Mouse (Mus musculus) CH12.LX (cell line): Measurements from ENCODE around the gene Imp3. TPM values are rescaled to one million over a fixed set of nuclear protein-coding genes. Genes with fewer than 3 reads are reported as not detected.
A peak's percentile ranks its signal among the peaks of the same experiment; 100 is the strongest.

Experiments used
- DNase-seq: peaks from one replicate; pipeline ENCODE4 v3.0.0-alpha.2; 2013; ENCODE audit errors: extremely low read depth
- H3K27ac ChIP-seq: 2 replicates; pipeline ENCODE4 v1.5.1; 2012; ENCODE audit warnings: low read depth, mild to moderate bottlenecking, control low read depth, moderate library complexity; ENCODE audit not compliant: insufficient read depth
- H3K27me3 ChIP-seq: replicated peaks from 2 replicates; pipeline ENCODE3; 2012; ENCODE audit warnings: inconsistent platforms
- H3K36me3 ChIP-seq, 2 experiments: replicated peaks in 1 of 2; 2 replicates each; pipeline versions ENCODE3 to v1.6.1; 2012; ENCODE audit warnings: inconsistent platforms in 1 of 2, low read length in 1 of 2, mild to moderate bottlenecking in 1 of 2, mixed read lengths in 1 of 2, moderate library complexity in 1 of 2; ENCODE audit not compliant: control insufficient read depth in 1 of 2, insufficient read depth in 1 of 2
- H3K4me1 ChIP-seq, 2 experiments: 2 replicates each; pipeline ENCODE4 v1.6.1; 2012; ENCODE audit warnings: inconsistent platforms in 1 of 2, moderate library complexity in 1 of 2; ENCODE audit not compliant: insufficient read depth in 2 of 2, control insufficient read depth in 1 of 2
- H3K4me2 ChIP-seq: 2 replicates; pipeline ENCODE4 v1.6.1; 2012; ENCODE audit warnings: low read depth, mild to moderate bottlenecking, control low read depth; ENCODE audit not compliant: poor library complexity, insufficient read depth, severe bottlenecking
- H3K4me3 ChIP-seq, 3 experiments: fragments of 150-350 bp in 1 of 3; sonication (generic) in 1 of 3; replicated peaks in 1 of 3; 2 replicates each; pipeline versions ENCODE3 to v1.5.1; 2011 to 2012; ENCODE audit warnings: low read depth in 2 of 3, low read length in 2 of 3, mild to moderate bottlenecking in 2 of 3, moderate library complexity in 2 of 3, control low read depth in 1 of 3, improper control_type of control experiment in 1 of 3, inconsistent platforms in 1 of 3, mixed read lengths in 1 of 3; ENCODE audit not compliant: poor library complexity in 1 of 3
- H3K79me2 ChIP-seq: replicated peaks from 2 replicates; pipeline ENCODE4 v1.6.1; 2012; ENCODE audit warnings: mild to moderate bottlenecking, moderate library complexity; ENCODE audit not compliant: control insufficient read depth, poor library complexity, insufficient read depth, severe bottlenecking; ENCODE audit errors: extremely low read depth
- H3K9ac ChIP-seq: 2 replicates; pipeline ENCODE4 v1.6.1; 2012; ENCODE audit warnings: low read depth, mild to moderate bottlenecking, control low read depth, moderate library complexity; ENCODE audit not compliant: insufficient read depth
- H3K9me3 ChIP-seq: replicated peaks from 2 replicates; pipeline ENCODE3; 2012; ENCODE audit warnings: low read length, inconsistent platforms, mixed read lengths
- BHLHE40 ChIP-seq: IDR thresholded peaks from 2 replicates; pipeline ENCODE4 v1.6.1; 2011; ENCODE audit warnings: mild to moderate bottlenecking, low read depth, low read length, improper control_type of control experiment
- CTCF ChIP-seq, 2 experiments: IDR thresholded peaks in 1 of 2; conservative IDR thresholded peaks in 1 of 2; 2 replicates each; pipeline ENCODE4 v1.5.1; 2011 to 2012; ENCODE audit warnings: low read depth in 2 of 2, low read length in 2 of 2, improper control_type of control experiment in 1 of 2, inconsistent platforms in 1 of 2, mild to moderate bottlenecking in 1 of 2, moderate library complexity in 1 of 2
- E2F4 ChIP-seq: IDR thresholded peaks from 2 replicates; pipeline ENCODE4 v1.6.1; 2011; ENCODE audit warnings: low read depth, low read length, improper control_type of control experiment; ENCODE audit not compliant: insufficient replicate concordance
- EP300 ChIP-seq: IDR thresholded peaks from 2 replicates; pipeline ENCODE4 v1.6.1; 2011; ENCODE audit warnings: low read length, improper control_type of control experiment
- ETS1 ChIP-seq: conservative IDR thresholded peaks from 2 replicates; pipeline ENCODE4 v1.6.1; 2012; ENCODE audit warnings: low read depth, mild to moderate bottlenecking, inconsistent platforms, low read length, improper control_type of control experiment, moderate library complexity
- GABPA ChIP-seq: IDR thresholded peaks from 2 replicates; pipeline ENCODE4 v1.6.1; 2012; ENCODE audit warnings: low read depth, low read length, improper control_type of control experiment, inconsistent platforms; ENCODE audit not compliant: insufficient replicate concordance
- IRF4 ChIP-seq: IDR thresholded peaks from 2 replicates; pipeline ENCODE4 v1.6.1; 2014; ENCODE audit warnings: low read depth, mild to moderate bottlenecking, inconsistent platforms, low read length, improper control_type of control experiment
- KAT2A ChIP-seq: IDR thresholded peaks from 2 replicates; pipeline ENCODE4 v1.6.1; 2012; ENCODE audit warnings: low read length, improper control_type of control experiment, inconsistent platforms; ENCODE audit not compliant: insufficient replicate concordance
- PAX5 ChIP-seq: IDR thresholded peaks from 2 replicates; pipeline ENCODE4 v1.6.1; 2012; ENCODE audit warnings: low read length, inconsistent platforms, mixed read lengths
- POLR2A ChIP-seq: IDR thresholded peaks from 2 replicates; pipeline ENCODE4 v1.6.1; 2011; ENCODE audit warnings: low read depth, mild to moderate bottlenecking, improper control_type of control experiment, low read length
- SIN3A ChIP-seq: IDR thresholded peaks from 2 replicates; pipeline ENCODE4 v1.6.1; 2012; ENCODE audit warnings: low read length, improper control_type of control experiment, inconsistent platforms
- TBP ChIP-seq: conservative IDR thresholded peaks from 2 replicates; pipeline ENCODE4 v1.6.1; 2011; ENCODE audit warnings: low read depth, low read length, improper control_type of control experiment
- USF1 ChIP-seq: IDR thresholded peaks from 2 replicates; pipeline ENCODE4 v1.6.1; 2014; ENCODE audit warnings: low read depth, mild to moderate bottlenecking, inconsistent platforms, low read length, improper control_type of control experiment
- ZC3H11A ChIP-seq: IDR thresholded peaks from 2 replicates; pipeline ENCODE4 v1.6.1; 2012; ENCODE audit warnings: low read depth, mild to moderate bottlenecking, inconsistent platforms, low read length, improper control_type of control experiment
- ZKSCAN1 ChIP-seq: IDR thresholded peaks from 2 replicates; pipeline ENCODE4 v1.6.1; 2012; ENCODE audit warnings: low read depth, inconsistent platforms, low read length, improper control_type of control experiment, borderline replicate concordance
- dilution Hi-C: fragments of 300-500 bp; cut with MboI; formaldehyde crosslinking; loops from 2 replicates; pipeline ENCODE4 v1.14.3; 2020; ENCODE audit warnings: low sequenced_read_pairs; ENCODE audit not compliant: extremely low pct_unique_long_range_greater_than_20kb, extremely low pct_ligation_motif_present
- in situ Hi-C: fragments of 300-500 bp; cut with MboI; formaldehyde crosslinking; loops from 3 replicates; pipeline ENCODE4 v1.14.3; 2019; ENCODE audit warnings: low sequenced_read_pairs, low pct_ligation_motif_present, low pct_unique_long_range_greater_than_20kb, mixed read lengths
- polyA plus RNA-seq: library from polyadenylated mRNA; unstranded; fragments of >175 nt; gene quantifications from 2 replicates; pipeline ENCODE4 v1.2.1, GENCODE M21; 2012; ENCODE audit warnings: low read depth; ENCODE audit not compliant: insufficient read length
- total RNA-seq, 2 experiments: library from RNA; depleted of rRNA; stranded (reverse); fragments of 300-350 nt in 1 of 2; fragments of >200 nt in 1 of 2; gene quantifications; 2 replicates each; pipeline ENCODE4 v1.2.3; 2012 to 2014

Gene Imp3
- total and polyA plus RNA-seq, 3 experiments = 134 to 197 (median 165) TPM

DNA sequence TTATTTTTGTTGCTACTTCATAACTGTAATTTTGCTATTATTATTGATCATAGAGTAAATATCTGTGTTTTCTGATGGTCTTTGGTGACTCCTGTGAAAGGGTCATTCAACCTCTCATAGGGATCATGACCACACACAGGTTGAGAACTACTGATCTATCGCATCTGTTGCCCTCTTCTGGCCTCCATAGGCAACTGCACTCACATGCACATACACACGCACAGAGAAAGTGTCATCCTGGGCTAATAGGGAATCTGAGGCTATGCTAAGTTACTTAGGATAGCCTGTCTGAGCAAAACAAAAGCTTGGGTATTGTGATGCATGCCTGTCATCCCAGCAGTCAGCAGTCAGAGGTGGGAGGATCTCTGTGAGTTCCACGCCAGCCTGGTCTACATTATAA is 24.3 kb downstream of the Imp3 start:
- Histone ChIP-seq H3K27ac (no peak overlapping the region), H3K9ac (no peak overlapping the region), H3K9me3 (peaks cover 3% of the 10 kb centered on the region), H3K4me2 (no peak overlapping the region), H3K4me1 (peaks cover 0 to 7% of the 10 kb centered on the region in 2 experiments; a peak in 1 of 4 replicates), H3K27me3 (no peaks in the 10 kb centered on the region), H3K79me2 (no peaks in the 10 kb centered on the region), H3K36me3 (peaks cover 26 to 67% of the 10 kb centered on the region in 2 experiments), H3K4me3 (no peak overlapping the region)
- dilution Hi-C loops (no loop called here), in situ Hi-C loops (no loop called here)
- TF ChIP-seq GABPA (no peak), CTCF (conservative IDR thresholded peaks at IDR 0.05 in 1 of 2, IDR thresholded peaks at IDR 0.05 in 1 of 2; ENCODE audit: low read depth in 2 of 2, low read length in 2 of 2) (peak in 1 of 2 experiments; percentile 15; a peak in 2 of 4 replicates), KAT2A (no peak), ZC3H11A (no peak)
- no peak for DNase-seq

DNA sequence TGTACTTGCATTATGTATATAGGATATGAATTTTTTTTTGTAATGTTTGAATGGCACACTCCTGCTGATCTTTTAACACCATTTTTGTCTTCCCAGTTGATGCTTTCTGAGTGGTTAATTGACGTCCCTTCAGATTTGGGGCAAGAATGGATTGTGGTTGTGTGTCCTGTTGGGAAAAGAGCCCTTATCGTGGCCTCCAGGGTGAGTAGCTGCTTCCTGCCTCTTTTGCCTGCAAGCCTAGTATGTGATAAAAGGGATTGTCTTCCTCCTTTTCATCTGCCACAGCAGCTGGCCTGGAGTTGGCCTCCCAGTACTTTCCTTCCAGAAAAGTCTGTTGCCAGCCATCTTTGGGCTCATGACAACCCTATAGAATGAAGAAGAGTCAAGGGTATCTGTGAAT is 32.9 kb downstream of the Imp3 start:
- DNase-seq = no peak
- Histone ChIP-seq H3K4me2 (no peak overlapping the region), H3K79me2 (no peaks in the 10 kb centered on the region), H3K27ac (no peak overlapping the region), H3K36me3 (peaks cover 25 to 73% of the 10 kb centered on the region in 2 experiments), H3K27me3 (no peaks in the 10 kb centered on the region), H3K9me3 (no peaks in the 10 kb centered on the region), H3K4me3 (no peak overlapping the region), H3K4me1 (0 out of 4 replicates have a peak, but pooled peaks cover 0 to 3% of the 10 kb centered on the region in 2 experiments), H3K9ac (no peak overlapping the region)
- dilution Hi-C loops (no loop called here), in situ Hi-C loops (no loop called here)
- no peak for TF ChIP-seq BHLHE40
- TF ChIP-seq KAT2A = no peak
- TF ChIP-seq SIN3A = no peak
- no peak for TF ChIP-seq IRF4
- no peak for TF ChIP-seq POLR2A
- TF ChIP-seq PAX5 = no peak
- no peak for TF ChIP-seq ETS1
- TF ChIP-seq E2F4 = no peak
- no peak for TF ChIP-seq ZKSCAN1
- no peak for TF ChIP-seq TBP
- no peak for TF ChIP-seq USF1
- TF ChIP-seq GABPA = no peak

DNA sequence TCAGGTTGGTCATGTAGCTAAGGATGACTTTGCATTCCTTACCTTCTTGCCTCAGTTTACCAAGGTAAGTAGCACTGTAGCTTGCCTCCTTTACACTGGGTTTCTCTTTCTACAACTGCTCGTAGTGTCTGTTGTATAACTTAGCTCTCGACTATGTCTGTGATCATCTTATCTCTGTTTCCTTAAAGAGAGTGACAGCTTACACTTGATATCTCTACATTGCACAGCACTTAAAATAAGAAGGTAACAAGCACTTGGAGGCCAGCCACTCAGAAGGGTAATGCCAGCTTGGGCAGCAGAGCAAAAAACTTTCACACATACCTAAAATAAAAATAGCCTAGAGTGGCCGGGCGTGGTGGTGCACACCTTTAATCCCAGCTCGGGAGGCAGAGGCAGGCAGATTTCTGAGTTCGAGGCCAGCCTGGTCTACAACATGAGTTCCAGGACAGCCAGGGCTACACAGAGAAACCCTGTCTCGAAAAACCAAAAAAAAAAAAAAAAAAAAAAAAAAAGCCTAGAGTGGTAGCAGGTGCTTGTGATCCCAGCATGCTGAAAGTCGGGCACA is 36.8 kb downstream of the Imp3 start:
- no peak overlapping the region for H3K4me2 ChIP-seq
- dilution Hi-C loops (no loop called here), in situ Hi-C loops (no loop called here)
- no peak for TF ChIP-seq EP300
- TF ChIP-seq, all 38 proteins: peak for 0
- no peak overlapping the region for H3K9ac ChIP-seq
- no peak overlapping the region for H3K4me3 ChIP-seq
- peaks cover 21 to 68% of the 10 kb centered on the region in 2 experiments for H3K36me3 ChIP-seq
- H3K27me3 ChIP-seq = no peaks in the 10 kb centered on the region
- H3K4me1 ChIP-seq = peaks cover 0 to 7% of the 10 kb centered on the region in 2 experiments; a peak in 1 of 4 replicates
- no peaks in the 10 kb centered on the region for H3K79me2 ChIP-seq
- no peaks in the 10 kb centered on the region for H3K9me3 ChIP-seq
- no peak overlapping the region for H3K27ac ChIP-seq
- no peak for DNase-seq
